Mouse (Mus musculus): ENCODE results near the gene Poc5.
A peak's percentile ranks its signal among the peaks of the same experiment; 100 is the strongest.

The Poc5 gene

DNA sequence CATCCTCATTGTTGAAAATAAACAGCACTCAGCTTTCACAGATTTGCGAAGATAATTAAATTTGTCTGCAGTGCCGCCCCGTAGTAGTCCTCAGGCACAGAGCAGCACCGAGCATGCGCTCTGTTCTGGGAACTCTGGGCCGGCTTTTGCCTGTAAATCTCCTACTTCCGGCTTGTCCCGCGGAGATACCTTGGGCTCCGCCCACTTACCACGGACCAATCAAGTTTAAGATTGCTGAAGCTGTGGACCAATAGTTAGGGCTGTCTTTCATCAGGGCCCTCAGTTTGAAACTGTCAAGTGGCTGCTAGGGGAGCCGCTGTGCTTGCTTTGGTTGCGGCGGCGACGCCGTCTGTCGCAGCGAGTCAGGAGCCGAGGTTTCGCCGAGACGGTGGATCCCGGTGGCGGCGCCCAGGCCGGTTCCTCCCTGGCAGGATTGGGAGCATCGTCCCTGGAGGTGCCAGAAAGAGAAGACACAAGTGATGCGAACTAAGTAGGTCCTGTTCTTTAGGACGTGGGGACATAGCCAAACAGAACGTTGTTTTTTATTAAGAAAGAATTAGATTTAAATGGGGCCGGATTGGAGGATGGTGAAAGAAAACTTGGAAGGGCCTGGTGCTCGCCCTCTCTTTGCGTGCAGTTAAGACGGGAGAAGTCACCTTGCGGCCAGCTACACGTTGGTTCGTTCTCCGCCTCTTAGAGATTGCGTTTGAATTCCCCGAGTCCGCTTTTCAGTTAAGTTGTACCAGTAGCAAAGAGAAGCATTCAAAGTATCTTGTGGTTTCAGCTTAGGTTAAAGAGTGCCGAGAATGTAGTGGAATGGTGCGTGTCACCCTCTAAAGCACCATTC, at the start of gene Poc5:
TSS of gene Poc5 (plus strand) at position 253 of the 847 bp plus-strand sequence.
- peak; percentile 96 for DNase-seq

DNA sequence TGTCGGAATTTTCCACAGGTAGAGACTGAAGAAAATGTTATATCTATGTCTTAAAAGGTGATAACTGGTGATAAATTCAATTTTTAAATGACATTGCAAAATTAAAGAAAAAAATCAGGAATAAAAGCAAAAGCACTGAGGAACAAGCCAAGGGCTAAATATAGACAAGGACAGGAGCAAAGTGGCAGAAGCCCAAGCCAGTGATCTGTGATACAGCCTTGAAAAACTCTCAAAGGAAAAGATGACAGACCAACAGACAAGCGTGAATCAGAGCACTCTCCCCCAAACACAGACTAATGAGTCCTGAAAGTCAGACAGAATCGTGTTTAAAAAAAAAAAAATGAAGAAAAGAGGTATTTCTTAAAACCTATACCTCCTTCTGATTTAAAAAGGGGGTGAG, 46.6 kb upstream of the Poc5 start:
- no peak for DNase-seq

DNA sequence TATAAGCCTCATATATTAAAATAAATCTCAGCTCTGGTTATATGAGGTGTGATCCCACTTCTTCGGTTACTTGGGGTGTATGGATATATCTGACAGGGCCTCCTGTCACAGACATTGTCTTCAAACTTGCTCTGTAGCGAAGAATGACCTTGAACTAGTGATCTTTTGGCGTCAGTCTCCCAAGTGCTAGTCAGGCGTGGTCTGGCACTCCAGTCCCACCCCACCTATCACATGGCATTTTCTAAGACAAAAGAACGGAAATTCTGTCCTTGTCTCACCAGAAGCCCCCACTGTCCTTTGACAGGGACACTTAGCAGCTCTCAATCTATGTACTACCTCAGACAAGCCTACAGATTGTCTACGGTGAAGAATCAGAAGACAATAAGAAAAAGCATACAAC, 43.3 kb upstream of the Poc5 start:
- no peak for DNase-seq

DNA sequence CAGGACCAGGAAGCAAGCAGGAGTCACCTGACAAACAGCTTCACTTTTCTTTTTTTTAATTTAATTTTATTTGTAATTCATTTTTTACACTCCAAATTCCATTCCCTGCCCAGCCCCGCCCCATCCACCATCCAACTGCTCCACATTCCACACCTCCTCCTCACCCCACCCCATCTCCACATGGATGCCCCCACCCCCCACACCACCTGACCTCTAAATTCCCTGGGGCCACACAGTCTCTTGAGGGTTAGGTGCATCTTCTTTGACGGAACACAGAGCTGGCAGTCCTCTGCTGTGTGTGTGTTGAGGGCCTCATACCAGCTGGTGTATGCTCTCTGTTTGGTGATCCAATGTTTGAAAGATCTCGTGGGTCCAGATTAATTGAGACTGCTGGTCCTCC, 41.5 kb upstream of the Poc5 start:
- no peak for DNase-seq

DNA sequence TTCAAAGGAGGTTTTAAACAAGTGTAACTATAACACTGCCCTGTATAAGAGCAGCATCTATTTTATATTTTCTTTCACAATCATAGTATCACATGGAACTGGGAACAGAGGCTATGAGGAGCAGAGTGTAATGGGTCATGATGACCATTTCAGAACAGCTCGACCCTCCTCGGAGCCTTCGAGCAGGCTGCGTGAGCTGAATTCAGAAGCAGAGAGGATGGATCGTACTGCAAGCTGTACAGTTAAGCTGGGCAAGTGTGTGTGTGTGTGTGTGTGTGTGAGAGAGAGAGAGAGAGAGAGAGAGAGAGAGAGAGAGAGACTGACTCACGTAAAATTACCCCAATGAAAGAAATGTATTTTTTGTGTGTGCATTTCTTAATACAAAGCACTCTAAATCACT, 37.9 kb upstream of the Poc5 start:
- no peak for DNase-seq

DNA sequence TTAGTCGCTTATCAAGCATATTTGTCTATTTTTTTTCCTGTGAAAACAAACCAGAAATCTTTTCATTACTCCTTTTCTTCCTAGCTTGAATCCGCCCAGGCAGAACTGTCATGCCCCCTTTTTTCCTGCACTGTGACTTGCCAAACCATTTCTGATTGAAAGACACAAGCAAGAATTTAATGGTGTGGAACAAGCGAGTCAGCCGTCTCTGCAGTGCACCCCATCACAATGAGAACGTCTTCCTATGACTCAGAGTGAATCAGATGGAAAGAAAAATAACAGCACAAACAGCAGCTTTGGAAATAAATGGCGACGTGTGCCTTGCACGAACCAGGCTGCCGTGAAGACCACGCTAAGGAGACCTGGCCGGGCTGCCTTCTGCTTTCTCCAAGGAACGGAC, 36.8 kb upstream of the Poc5 start:
- no peak for DNase-seq

DNA sequence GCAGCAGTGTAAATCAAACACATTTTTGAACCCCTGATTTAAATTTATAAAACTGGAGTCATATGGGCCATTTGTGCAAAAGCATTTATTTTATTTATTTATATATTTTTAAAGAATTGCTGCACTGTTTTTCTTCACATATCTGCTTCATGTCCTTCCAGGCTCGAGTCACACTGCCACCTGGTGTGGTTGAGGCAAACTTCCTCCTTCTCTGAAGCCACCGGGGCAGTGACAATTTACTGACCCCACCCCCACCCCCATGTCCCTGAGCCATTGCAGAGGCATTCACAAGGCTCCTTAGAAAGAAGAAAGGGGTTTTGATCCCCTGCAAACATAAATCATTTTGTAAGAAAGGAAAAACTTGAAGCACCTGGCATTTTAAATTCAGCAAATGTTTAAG, 12.6 kb upstream of the Poc5 start:
- peak; percentile 33 for DNase-seq

DNA sequence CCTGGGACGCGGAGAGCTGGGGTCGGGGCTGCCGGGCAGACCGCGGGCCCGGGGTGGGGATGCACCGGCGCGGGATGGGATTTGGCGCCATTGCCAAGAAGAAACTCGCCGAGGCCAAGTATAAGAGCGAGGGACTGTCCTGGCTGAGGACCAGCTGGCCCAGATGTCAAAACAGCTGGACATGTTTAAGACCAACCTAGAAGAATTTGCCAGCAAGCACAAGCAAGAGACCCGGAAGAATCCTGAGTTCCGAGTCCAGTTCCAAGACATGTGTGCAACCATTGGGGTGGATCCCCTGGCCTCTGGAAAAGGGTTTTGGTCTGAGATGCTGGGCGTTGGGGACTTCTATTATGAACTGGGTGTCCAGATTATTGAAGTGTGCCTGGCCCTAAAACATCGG, 11.2 kb upstream of the Poc5 start:
- DNase-seq = no peak

DNA sequence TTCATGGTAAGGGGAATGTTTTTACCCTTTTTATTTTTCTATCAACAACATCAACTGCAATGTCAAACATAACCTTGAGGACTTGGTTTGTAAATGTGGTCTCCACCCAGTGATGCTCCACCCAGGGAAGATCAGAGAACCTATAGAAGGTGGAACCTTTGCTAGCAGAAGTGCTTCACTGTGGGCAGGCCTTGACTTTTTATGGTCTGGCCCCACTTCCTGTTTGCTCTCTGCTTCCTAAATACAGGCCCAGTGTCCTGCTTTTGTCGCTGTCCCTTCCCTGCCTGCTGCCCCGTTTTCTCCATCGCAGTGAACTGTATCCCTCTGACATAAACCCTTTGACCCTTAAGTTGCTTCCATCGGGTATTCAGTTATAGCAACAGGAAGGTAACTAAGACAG, 10.2 kb upstream of the Poc5 start:
- no peak for DNase-seq

DNA sequence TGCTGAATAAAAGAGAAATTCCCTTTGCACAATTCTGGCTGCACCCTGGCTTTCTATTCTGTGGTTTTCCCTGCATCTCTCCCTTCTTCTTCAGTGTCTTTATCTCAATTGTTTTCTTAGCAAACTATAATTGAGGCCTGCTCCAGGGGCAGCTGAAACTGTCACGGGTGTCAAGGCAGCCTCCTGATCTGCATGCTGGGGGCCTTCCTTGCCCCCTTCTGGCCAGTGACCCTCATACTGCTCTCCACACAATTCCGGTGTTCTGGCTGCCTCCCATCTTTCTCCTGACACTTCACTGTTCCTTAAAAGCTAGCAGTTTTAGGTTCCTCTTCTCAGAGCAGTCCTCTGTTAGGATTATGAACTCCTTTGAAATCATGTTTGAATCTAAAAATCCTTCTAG, 1.2 kb downstream of the Poc5 start:
- DNase-seq = no peak

DNA sequence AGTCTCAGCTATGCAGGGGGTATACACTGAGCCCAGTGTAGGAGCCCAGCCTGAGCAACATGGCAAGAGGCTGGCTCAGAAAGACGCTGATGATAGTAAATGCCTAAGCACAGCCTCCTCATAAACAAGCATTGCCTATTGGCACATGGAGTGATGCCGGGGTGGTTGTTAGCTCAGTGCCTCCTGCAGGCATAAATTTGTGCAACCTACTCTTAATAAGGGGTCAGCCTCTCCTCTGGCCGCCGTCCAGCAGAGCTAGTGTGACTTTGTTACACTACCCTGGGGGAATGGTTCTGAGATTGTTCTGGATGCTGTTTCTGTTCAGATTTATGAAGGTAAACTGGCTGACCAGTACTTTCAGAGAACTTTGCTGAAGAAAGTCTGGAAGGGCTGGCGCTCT, 13.2 kb downstream of the Poc5 start:
- no peak for DNase-seq

DNA sequence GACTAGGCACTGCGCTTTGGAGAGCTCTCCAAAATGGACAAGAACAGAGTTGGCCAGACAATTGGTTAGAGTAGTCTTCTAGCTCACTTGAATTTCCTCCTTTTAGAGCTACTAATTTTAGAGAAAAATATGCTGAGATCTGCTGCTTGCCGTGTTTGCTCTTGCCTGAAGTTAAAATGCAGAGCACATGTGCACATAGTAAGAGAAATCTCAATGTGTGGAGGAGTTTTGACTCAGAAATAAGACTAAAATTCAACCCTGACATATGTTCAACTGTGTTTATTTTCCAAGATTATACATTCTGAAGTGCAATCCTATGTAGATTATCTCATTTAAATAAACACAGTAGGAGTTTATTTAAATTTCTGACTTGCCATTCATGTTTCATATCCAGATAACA, 17.4 kb downstream of the Poc5 start:
- no peak for DNase-seq

DNA sequence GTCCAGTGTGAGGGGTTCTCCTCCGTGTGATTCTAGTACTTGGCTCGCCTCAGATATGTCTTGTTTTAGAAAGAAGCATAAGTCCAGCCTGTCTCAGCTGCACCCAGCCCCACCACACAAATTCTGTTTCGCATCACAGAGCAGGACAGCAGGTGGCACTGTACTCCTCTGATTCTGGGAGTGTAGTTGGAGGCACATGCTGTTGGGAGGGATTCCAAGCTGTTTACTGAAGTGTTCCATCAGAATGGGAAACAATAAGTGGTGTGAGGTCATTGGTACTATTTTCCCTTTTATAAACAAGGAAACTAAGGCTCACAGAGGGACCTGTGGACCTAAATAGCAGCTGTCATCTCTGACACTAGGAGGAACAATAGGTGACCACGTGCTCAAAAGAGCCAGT, 18.9 kb downstream of the Poc5 start:
- peak; percentile 15 for DNase-seq

DNA sequence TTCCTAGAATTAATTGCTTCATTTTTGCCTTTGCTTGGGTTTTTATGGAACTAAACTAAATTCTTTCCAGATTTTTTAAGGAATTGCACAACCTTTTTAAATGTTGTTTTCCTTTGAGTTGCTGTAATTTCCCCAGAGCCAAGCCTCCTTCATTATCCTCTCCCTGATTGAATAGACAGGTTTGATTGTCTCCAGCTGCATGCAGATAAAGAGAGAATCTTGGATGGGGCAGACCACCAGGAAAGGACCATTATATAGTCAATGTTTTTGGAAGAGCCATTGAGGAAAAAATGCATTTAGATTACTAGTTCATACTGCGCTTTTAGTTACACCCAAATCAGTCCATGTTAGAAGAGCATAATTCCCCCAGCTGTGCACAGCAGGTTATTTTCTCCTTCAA, 20.7 kb downstream of the Poc5 start:
- no peak for DNase-seq

DNA sequence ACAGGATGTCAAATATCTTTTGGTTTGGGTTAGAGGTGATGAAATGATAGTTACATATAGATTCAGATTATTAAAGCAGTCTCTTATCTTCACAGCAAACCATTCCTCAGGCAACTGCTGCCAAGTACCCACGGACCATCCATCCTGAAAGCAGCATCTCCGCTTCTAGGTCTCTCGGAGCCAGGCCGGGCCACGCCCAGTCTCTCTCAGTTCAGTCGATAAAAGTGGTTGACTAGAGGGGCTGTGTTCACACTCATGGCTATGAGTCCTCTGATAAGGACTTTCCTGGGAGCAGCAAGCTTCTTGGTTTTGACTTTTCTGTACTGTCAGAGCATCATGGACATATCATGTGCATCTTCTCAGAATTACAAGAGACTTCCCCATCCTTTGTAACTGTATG, 26.3 kb downstream of the Poc5 start:
- DNase-seq = no peak

DNA sequence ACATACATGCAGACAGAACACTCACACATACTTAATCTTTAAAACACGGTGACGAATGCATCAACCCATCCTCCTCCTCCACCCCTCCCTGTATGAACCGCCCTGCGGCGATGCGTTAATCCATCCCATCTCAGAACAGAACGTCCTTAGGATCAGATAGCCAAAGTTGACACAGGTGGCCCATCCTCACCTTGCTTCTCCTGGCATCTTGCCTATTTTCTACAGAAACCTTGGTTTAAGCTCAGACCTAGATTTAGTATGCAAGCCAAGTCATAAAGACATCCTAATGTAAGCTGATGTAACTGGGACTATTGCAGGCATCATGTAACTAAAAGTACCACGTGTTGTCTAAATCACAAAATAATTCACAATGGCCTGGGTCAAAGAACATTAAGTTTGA, 28.3 kb downstream of the Poc5 start:
- DNase-seq = no peak

DNA sequence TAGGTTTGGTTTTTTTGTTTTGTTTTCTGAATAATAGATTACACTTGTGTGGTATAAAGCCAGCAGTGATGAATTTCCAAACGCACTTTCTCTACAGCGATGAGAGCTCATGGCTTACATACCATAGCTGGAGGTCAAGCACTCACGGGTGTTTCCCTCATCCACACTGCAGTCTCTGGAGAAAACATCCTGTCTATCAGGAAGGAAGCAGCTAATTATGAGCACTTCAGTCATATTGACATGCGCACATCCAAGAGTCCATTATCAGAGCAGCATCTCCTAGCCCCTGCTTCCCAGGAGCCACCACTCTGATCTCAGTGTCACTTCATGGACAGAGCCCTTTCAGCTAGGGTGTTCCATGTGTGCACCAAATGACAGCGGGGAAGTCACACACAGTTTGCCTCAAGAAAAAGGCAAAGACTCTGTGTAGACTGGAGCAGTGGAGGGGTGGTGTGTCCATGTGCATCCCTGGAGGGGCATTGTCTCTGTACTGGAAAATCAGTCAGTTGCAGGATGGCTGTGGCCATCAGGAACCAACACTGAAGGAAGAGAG, 29.2 kb downstream of the Poc5 start:
- DNase-seq = no peak

DNA sequence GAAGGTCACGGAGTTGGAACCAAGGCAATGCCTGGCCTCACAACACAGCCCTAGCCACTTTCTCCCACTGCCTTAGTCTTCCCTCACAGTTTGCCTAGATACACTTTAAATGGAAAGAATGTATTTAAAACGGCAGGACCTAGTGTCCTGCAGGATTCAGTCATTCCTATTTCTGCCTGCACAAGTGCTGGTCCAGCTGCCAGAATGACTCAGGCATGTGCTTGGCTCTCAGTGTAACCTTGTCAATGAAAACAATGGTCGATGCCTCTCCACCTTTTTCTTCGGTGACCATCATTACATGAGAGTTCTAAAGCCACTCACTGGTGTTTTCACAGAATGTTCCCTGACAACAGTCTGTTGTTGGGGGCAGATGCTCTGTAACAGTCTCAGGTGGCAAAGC, 30.4 kb downstream of the Poc5 start:
- no peak for DNase-seq

DNA sequence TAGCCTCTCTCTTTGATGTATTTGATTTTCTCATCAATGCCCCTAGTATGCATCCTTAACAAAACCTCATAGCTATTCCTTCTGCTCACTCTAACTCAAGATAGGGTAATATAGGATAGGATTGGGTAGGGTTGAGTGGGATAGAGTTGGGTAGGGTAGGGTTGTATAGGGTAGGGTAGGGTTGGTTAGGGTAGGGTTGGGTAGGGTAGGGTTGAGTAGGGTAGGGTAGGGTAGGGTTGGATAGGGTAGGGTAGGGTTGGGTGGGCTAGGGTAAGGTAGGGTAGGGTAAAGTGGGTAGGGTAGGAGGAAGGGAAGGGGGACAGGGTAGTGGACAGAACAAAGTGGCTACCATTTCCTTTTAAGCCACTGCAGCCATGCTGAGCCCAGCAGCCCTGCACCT, 33.1 kb downstream of the Poc5 start:
- no peak for DNase-seq

DNA sequence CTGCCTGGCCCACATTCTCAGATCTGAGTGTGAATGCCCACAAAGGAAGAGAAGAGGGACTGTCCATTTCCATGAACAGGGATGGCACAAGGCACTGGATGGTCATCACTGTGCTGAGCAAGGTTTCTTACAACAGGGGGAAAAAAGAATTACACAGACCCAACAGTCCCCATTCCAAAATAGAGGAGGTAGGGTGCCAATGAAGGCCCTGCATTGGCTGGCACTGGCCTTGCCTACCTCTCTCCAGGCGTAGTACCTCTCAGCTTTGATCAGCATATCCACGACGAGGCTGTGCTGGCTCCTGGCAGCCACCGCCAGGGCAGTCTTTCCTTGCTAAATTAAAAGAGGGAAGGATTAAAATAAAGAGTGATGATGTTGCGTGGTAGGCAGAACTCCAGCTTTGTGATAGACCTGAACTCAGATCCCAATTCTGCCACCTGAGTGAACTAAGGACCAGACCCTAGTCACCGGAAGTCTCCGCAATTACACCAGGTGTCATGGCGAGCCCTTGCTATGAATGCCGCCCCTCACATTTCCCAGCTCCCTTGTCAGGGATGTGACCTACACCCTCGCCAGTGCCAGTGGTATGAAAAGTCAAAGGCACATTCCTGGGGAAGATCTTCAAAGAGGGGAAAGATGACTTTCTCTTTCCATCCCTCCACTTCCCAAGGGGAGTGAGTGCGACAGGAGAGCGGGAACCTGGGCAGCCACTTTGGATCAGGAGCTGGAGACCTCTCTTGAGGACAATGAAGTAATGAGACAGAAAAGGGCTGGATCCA, 36.6 kb downstream of the Poc5 start:
- DNase-seq = no peak

DNA sequence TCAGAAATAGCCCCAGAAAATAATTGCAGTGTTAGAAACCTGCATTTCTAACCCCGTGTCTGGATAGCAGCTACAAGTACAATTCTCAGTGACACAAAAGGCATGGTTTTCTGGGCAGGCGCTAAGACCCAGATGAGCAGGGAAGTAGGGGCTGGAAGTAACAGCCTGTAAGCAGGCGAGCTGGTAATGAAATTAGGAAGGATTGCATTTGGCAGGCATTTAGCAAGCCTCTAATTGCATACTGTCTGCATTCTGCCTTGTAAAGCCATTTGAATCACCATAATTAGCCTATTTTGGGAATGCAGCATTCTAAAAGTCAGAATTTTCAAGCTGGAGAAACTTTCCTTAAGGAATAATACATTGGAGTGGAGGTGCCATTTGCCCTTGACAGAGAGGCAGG, 38.0 kb downstream of the Poc5 start:
- DNase-seq = no peak

DNA sequence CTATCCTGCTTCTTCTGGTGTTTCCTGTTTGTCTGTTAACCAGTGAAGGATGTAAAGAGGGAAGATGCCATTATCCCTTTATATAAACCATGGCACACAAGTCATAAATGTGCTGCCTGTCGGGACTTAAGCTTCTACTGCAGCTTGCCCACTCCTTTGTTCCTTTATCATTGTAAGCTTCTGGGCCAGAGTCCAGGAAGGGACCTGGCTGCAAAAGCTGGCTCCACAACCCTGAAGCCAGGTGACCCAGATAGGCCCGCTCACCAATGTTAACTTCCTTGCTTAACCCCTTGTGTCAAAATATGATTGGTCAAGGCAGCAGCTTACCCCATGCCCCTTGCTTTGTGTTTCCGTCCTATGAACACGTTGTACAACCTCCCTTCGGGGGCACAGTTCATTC, 40.4 kb downstream of the Poc5 start:
- DNase-seq = no peak

DNA sequence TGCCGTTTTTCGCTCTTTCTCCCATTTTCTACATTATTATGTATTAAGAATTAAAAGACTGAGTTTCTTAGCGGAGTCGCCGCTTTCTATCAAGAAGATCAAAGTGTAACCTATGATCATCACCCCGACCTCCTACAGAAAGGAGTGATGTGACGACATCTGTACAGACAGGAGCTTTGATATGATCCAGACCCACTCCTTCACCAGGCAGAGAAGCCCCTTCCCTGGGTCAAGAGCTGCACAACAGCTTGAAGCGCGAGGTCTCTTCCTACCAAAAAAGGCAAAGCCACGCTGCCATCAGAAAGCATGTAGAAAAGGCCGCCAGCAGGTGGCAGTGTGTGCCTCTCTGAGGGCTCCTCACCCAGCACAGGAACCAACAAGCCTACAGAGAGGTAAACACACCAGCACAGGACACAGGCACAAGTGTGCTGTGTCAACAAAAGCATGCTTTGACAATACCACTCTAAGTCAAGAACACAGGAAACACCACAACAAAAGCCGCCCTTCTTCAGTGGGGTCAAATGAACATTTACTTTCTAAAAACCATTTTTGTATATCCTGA, 43.6 kb downstream of the Poc5 start:
- peak; percentile 95 for DNase-seq

DNA sequence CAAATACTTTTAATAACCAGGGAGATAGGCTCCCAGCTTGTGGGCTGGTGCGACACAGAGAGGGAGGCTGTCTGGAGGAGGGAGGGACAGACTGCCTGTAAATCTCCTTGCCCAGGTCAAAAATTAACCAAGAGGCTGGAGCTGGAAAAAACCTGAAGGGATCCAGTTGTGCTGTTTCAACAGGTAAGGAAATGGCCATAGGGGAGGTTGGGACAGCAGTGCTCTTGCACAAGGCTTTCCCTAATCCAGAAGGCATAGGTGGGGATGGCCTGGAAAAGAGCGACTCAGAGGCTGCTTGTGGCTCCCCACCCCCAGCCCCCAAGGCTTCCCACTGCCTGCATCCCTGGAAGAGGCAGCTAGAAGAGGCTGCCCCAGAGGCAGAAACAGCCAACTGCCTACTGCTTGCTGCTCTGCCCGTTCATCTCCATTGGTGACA, 44.3 kb downstream of the Poc5 start:
- DNase-seq = no peak

Data from thymus, postnatal 4 days (tissue).